Mouse (Mus musculus) neural tube, embryonic 15.5 days (tissue): ENCODE measurements around the gene Dnajc17. TPM values are rescaled to one million over a fixed set of nuclear protein-coding genes. Genes with fewer than 3 reads are reported as not detected.

Experiments used
- ATAC-seq: fragments of 200-750 bp; cut with Nextera tagmentation; 2 replicates; pipeline ENCODE4 v1.8.0; 2017; ENCODE audit warnings: mild to moderate bottlenecking, moderate TSS enrichment, moderate library complexity; ENCODE audit not compliant: low FRiP score
- H3K27ac ChIP-seq: fragments of 300-500 bp; sonication (generic); replicated peaks from 2 replicates; pipeline ENCODE4 v1.5.1; 2015; ENCODE audit warnings: mild to moderate bottlenecking, inconsistent platforms
- H3K27me3 ChIP-seq: fragments of 300-500 bp; sonication (generic); replicated peaks from 2 replicates; pipeline ENCODE4 v1.6.1; 2015; ENCODE audit warnings: inconsistent platforms
- H3K36me3 ChIP-seq: fragments of 300-500 bp; sonication (generic); 2 replicates; pipeline ENCODE4 v1.6.1; 2015; ENCODE audit warnings: inconsistent platforms
- H3K4me1 ChIP-seq: fragments of 300-500 bp; sonication (generic); 2 replicates; pipeline ENCODE4 v1.6.1; 2015; ENCODE audit warnings: inconsistent platforms
- H3K4me2 ChIP-seq: fragments of 300-500 bp; sonication (generic); 2 replicates; pipeline ENCODE4 v1.6.1; 2015; ENCODE audit warnings: inconsistent platforms, mild to moderate bottlenecking, moderate library complexity
- H3K4me3 ChIP-seq: fragments of 300-500 bp; sonication (generic); replicated peaks from 2 replicates; pipeline ENCODE4 v1.5.1; 2015; ENCODE audit warnings: mild to moderate bottlenecking, inconsistent platforms
- H3K9ac ChIP-seq: fragments of 300-500 bp; sonication (generic); replicated peaks from 2 replicates; pipeline ENCODE4 v1.6.1; 2015; ENCODE audit warnings: mild to moderate bottlenecking, inconsistent platforms
- H3K9me3 ChIP-seq: fragments of 300-500 bp; sonication (generic); replicated peaks from 2 replicates; pipeline ENCODE4 v1.6.1; 2016; ENCODE audit warnings: inconsistent platforms
- WGBS: fragments of 180-500 bp; shearing (Covaris S2); methylation state at CpG from one replicate; pipeline ENCODE4 v1.1.7; 2015; ENCODE audit warnings: mixed read lengths; 5-methylcytosine and 5-hydroxymethylcytosine counted together
- polyA plus RNA-seq: library from polyadenylated mRNA; unstranded; fragments of >200 nt; fragmentation: Nextera tagmentation; extraction: Ambion mirVana; gene quantifications from 2 replicates; pipeline ENCODE4 v1.2.1, GENCODE M21; 2015

Dnajc17 gene
- polyA plus RNA-seq, 1 experiment from 2014 or later: 23.9 TPM

GRCm38 (mm10) chr2:119196316-119197108 lies 12.1 kb downstream of the Dnajc17 start:
- Histone ChIP-seq H3K9me3 (no peaks in the 10 kb centered on the region), H3K27ac (no peak overlapping the region), H3K9ac (no peak overlapping the region), H3K27me3 (no peaks in the 10 kb centered on the region), H3K4me3 (no peak overlapping the region), H3K36me3 (no peaks in the 10 kb centered on the region), H3K4me1 (peaks cover 13% of the 10 kb centered on the region), H3K4me2 (no peak overlapping the region)
- 40% methylated on average over 4 of the region's 4 CpGs for WGBS
- ATAC-seq: no peak

GRCm38 (mm10) chr2:119194140-119194539 lies 14.5 kb downstream of the Dnajc17 start:
- no peak for ATAC-seq
- 88% methylated on average over 5 of the region's 5 CpGs for WGBS
- no peak overlapping the region for H3K27ac ChIP-seq

GRCm38 (mm10) chr2:119190969-119191368 lies 17.6 kb downstream of the Dnajc17 start:
- Histone ChIP-seq H3K9me3 (no peaks in the 10 kb centered on the region), H3K4me1 (peaks cover 12% of the 10 kb centered on the region), H3K36me3 (no peaks in the 10 kb centered on the region), H3K4me2 (no peak overlapping the region), H3K27ac (no peak overlapping the region), H3K9ac (no peak overlapping the region), H3K4me3 (no peak overlapping the region), H3K27me3 (no peaks in the 10 kb centered on the region)
- WGBS: 90% methylated on average over 5 of the region's 5 CpGs
- no peak for ATAC-seq

More at GRCm38 (mm10) chr2:119194140-119194539, 14.5 kb downstream of the Dnajc17 start:
- Histone ChIP-seq H3K36me3 (no peaks in the 10 kb centered on the region), H3K9me3 (no peaks in the 10 kb centered on the region), H3K4me3 (no peak overlapping the region), H3K9ac (no peak overlapping the region), H3K4me2 (no peak overlapping the region), H3K4me1 (peaks cover 18% of the 10 kb centered on the region), H3K27me3 (no peaks in the 10 kb centered on the region)

- Histone ChIP-seq H3K9ac (peak overlapping the region; percentile 32; the same call in 1 of the 2 replicates), H3K27me3 (no peaks in the 10 kb centered on the region), H3K4me2 (peak overlapping the region; percentile 63), H3K27ac (no peak overlapping the region), H3K36me3 (peaks cover 12% of the 10 kb centered on the region), H3K9me3 (no peaks in the 10 kb centered on the region), H3K4me1 (peaks cover 12% of the 10 kb centered on the region), H3K4me3 (peak overlapping the region; percentile 30)
- 6% methylated on average over 15 of the region's 15 CpGs for WGBS
- ATAC-seq: peak; percentile 91
These were observed 19.4 kb downstream of the Dnajc17 start for GRCm38 (mm10) chr2:119189029-119189710.

GRCm38 (mm10) chr2:119182914-119183313 lies 25.7 kb downstream of the Dnajc17 start:
- H3K4me1 ChIP-seq: no peaks in the 10 kb centered on the region
- no peak overlapping the region for H3K4me3 ChIP-seq
- 73% methylated on average over 7 of the region's 7 CpGs for WGBS
- H3K27me3 ChIP-seq: no peaks in the 10 kb centered on the region
- H3K9me3 ChIP-seq: no peaks in the 10 kb centered on the region
- peaks cover 56% of the 10 kb centered on the region for H3K36me3 ChIP-seq
- no peak for ATAC-seq
- no peak overlapping the region for H3K4me2 ChIP-seq
- no peak overlapping the region for H3K9ac ChIP-seq
- H3K27ac ChIP-seq: no peak overlapping the region

- 90% methylated on average over 5 of the region's 5 CpGs for WGBS
- Histone ChIP-seq H3K27ac (no peak overlapping the region), H3K4me3 (no peak overlapping the region), H3K36me3 (peaks cover 41% of the 10 kb centered on the region), H3K27me3 (no peaks in the 10 kb centered on the region), H3K9me3 (no peaks in the 10 kb centered on the region), H3K4me1 (peaks cover 25% of the 10 kb centered on the region), H3K4me2 (no peak overlapping the region), H3K9ac (no peak overlapping the region)
- no peak for ATAC-seq
These were observed 31.1 kb downstream of the Dnajc17 start for GRCm38 (mm10) chr2:119177384-119177939.

GRCm38 (mm10) chr2:119176761-119177160 lies 31.8 kb downstream of the Dnajc17 start:
- Histone ChIP-seq H3K4me2 (no peak overlapping the region), H3K9me3 (no peaks in the 10 kb centered on the region), H3K36me3 (peaks cover 36% of the 10 kb centered on the region), H3K27me3 (no peaks in the 10 kb centered on the region), H3K4me3 (no peak overlapping the region), H3K4me1 (peaks cover 31% of the 10 kb centered on the region), H3K9ac (no peak overlapping the region), H3K27ac (no peak overlapping the region)
- 64% methylated on average over 3 of the region's 3 CpGs for WGBS
- ATAC-seq: no peak

- Histone ChIP-seq H3K9me3 (no peaks in the 10 kb centered on the region), H3K4me3 (no peak overlapping the region), H3K9ac (no peak overlapping the region), H3K27ac (no peak overlapping the region), H3K4me2 (no peak overlapping the region), H3K4me1 (peaks cover 31% of the 10 kb centered on the region), H3K36me3 (peaks cover 31% of the 10 kb centered on the region), H3K27me3 (no peaks in the 10 kb centered on the region)
- ATAC-seq: no peak
- 85% methylated on average over 6 of the region's 6 CpGs for WGBS
These were observed 33.0 kb downstream of the Dnajc17 start for GRCm38 (mm10) chr2:119175614-119176013.

- Histone ChIP-seq H3K4me2 (no peak overlapping the region), H3K4me3 (no peak overlapping the region), H3K36me3 (peaks cover 24% of the 10 kb centered on the region), H3K9ac (no peak overlapping the region), H3K27ac (no peak overlapping the region), H3K27me3 (no peaks in the 10 kb centered on the region), H3K9me3 (no peaks in the 10 kb centered on the region), H3K4me1 (peaks cover 31% of the 10 kb centered on the region)
- no peak for ATAC-seq
- 63% methylated on average over 14 of the region's 14 CpGs for WGBS
These were observed 33.7 kb downstream of the Dnajc17 start for GRCm38 (mm10) chr2:119174866-119175265.

- ATAC-seq: no peak
- WGBS: 28% methylated on average over 8 of the region's 8 CpGs
These were observed 34.5 kb downstream of the Dnajc17 start, which contains the start of gene Gm14137 for GRCm38 (mm10) chr2:119173991-119174651. Gene Gm14137, plus strand, starts transcription at chr2:119174509.

GRCm38 (mm10) chr2:119172862-119173576 lies 35.6 kb downstream of the Dnajc17 start:
- Histone ChIP-seq H3K4me1 (peaks cover 33% of the 10 kb centered on the region), H3K36me3 (peaks cover 9% of the 10 kb centered on the region), H3K9me3 (no peaks in the 10 kb centered on the region), H3K27ac (peak overlapping the region; percentile 18; the same call in 1 of the 2 replicates), H3K4me3 (no peak overlapping the region), H3K4me2 (peak overlapping the region; percentile 30), H3K9ac (peak overlapping the region; percentile 28), H3K27me3 (peaks cover 6% of the 10 kb centered on the region; the same call in 1 of the 2 replicates)
- peak; percentile 43 for ATAC-seq
- 10% methylated on average over 13 of the region's 13 CpGs for WGBS

More at GRCm38 (mm10) chr2:119173991-119174651, 34.5 kb downstream of the Dnajc17 start, which contains the start of gene Gm14137:
- Histone ChIP-seq H3K4me2 (no peak within 1 kb of the TSS; the same call in 1 of the 2 replicates), H3K9ac (peak within 1 kb of the TSS; percentile 28; the same call in 1 of the 2 replicates), H3K27me3 (0 out of 2 replicates have a peak, but pooled peaks cover 3% of the 10 kb centered on the region), H3K27ac (peak within 1 kb of the TSS; percentile 18; the same call in 1 of the 2 replicates), H3K4me1 (peaks cover 31% of the 10 kb centered on the region), H3K9me3 (no peaks in the 10 kb centered on the region), H3K36me3 (peaks cover 17% of the 10 kb centered on the region), H3K4me3 (no peak within 1 kb of the TSS)
